Mouse (Mus musculus): Measurements from ENCODE around the gene Ctsll3.

Gene Ctsll3

GRCm38 (mm10) chr13:60802749-60803148 lies at the start of gene Ctsll3:
TSS of gene Ctsll3 (minus strand) at chr13:60802849.
- no peak for ATAC-seq (ENCODE audit: insufficient number of reproducible peaks, low FRiP score, low TSS enrichment)

- ATAC-seq (ENCODE audit: insufficient number of reproducible peaks, low FRiP score, low TSS enrichment) = no peak
These were observed 45.8 kb upstream of the Ctsll3 start for GRCm38 (mm10) chr13:60848241-60849120.

DNA sequence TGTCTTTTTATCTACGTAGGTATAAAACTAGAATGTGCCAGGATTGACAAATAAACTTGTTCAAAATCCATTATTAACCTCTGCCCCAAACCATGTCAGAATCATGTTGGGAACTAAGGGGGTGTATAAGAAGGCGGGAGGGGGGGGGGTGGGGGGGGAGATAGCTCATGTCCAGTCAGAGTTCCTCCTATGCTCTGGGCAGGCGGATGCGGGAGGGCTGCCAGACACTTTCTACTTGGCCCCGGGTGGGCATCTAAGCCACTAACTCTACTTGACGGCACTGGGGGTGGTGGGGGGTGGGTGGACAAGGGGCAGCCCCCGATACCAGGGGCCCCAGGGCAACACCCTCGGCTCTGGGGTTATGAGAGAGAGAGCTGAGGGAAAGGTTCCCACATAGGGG lies 40.5 kb upstream of the Ctsll3 start:
- no peak for ATAC-seq (ENCODE audit: insufficient number of reproducible peaks, low FRiP score, low TSS enrichment)

- ATAC-seq (ENCODE audit: insufficient number of reproducible peaks, low FRiP score, low TSS enrichment) = no peak
These were observed 40.1 kb upstream of the Ctsll3 start for GRCm38 (mm10) chr13:60842703-60843102.

GRCm38 (mm10) chr13:60839353-60839902 lies 36.8 kb upstream of the Ctsll3 start:
- no peak for ATAC-seq (ENCODE audit: insufficient number of reproducible peaks, low FRiP score, low TSS enrichment)

GRCm38 (mm10) chr13:60826052-60826451 lies 23.4 kb upstream of the Ctsll3 start:
- no peak for ATAC-seq (ENCODE audit: insufficient number of reproducible peaks, low FRiP score, low TSS enrichment)

DNA sequence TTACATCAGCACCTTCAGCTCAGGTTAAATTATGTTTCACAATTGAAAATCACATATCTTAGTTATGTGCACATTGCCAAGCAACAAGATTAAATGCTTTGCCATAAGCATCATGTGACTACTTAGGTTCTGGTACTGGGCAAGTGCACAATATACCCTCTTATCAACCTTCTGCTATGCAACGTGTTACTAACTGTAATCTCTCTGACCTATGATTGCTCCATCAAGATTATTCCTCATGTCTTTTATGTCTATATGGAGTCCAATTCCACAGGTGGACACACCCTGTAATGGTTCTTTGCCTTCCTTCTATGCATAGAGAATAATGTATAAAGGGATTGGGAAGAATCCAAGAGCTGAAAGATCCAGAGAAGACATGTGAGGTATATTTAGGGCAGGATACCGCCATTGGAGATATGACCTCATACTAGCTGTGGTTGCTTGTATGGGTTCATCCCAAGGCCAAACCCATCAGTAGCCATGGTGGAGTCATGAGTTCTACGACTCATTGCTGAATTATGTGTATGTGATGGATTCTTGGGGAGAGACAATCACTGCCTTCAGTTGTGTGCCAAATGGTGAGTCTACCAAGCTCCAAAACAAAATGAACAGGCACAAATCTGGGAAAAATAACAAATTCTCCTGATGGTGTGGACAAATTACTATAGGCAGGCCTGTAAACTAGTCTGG lies 18.0 kb upstream of the Ctsll3 start:
- ATAC-seq (ENCODE audit: insufficient number of reproducible peaks, low FRiP score, low TSS enrichment) = no peak

- no peak for ATAC-seq (ENCODE audit: insufficient number of reproducible peaks, low FRiP score, low TSS enrichment)
These were observed 16.8 kb upstream of the Ctsll3 start for GRCm38 (mm10) chr13:60819469-60819868.

GRCm38 (mm10) chr13:60813722-60814121 lies 11.1 kb upstream of the Ctsll3 start:
- ATAC-seq (ENCODE audit: insufficient number of reproducible peaks, low FRiP score, low TSS enrichment) = no peak

DNA sequence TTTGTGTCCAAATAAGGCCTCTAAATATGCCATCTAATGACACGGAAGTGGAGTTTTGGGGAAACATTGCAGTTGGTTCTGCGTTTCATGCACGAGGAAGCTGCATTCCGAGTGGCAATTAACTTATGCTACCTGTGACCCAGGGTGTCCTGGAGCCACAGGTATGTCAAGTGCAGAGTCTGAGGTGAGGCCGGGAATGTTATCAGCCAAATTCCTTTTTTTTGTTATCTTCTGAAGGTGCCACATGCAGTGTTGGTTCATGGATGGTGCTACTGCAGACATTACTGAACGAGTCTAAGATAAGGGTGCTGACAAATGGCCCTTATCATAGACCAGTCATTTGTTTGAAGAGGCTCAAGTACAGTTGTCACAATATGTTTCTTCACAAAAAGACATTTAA lies 10.1 kb upstream of the Ctsll3 start:
- no peak for ATAC-seq (ENCODE audit: insufficient number of reproducible peaks, low FRiP score, low TSS enrichment)

DNA sequence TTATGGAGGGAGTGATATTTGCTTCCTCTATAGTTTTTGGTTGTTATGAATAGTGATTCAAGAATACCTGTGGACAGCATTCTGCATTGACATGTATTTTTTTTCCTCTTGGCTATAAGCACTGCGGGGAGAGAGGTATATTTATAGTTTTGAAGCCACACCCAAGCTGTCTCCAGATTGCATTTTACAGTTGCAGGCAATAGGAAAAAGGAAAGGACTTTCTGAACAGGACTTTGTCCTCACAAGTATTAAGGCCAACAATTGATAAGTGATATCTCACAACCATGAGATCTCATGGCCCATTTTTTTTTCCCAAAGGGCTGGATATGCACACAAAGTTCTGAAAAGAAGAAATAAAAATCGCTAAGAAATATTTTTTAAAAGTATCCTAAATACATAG lies 7.0 kb upstream of the Ctsll3 start:
- ATAC-seq (ENCODE audit: insufficient number of reproducible peaks, low FRiP score, low TSS enrichment) = no peak

DNA sequence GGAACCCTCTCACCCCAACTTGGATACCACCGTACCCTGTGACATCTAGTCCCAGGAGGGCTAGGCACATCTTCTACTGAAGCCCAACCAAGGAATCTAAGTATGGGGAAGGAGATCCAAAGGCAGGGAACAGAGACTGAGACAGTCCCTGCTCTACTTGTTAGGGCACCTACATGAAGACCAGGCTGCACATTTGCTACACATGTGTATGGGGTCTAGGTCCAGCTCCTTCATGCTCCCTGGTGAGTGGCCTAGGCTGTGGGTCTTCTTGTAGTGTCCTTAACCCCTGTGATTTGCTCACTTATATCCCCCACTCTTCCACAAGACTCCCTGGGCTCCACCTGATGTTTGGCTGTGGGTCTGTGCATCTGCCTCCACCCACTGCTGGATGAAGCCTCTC lies 13.2 kb downstream of the Ctsll3 start:
- no peak for ATAC-seq (ENCODE audit: insufficient number of reproducible peaks, low FRiP score, low TSS enrichment)

- ATAC-seq (ENCODE audit: insufficient number of reproducible peaks, low FRiP score, low TSS enrichment) = no peak
These were observed 16.4 kb downstream of the Ctsll3 start, which contains the start of gene BC051665 for GRCm38 (mm10) chr13:60786264-60786663. TSS of gene BC051665 (minus strand) at chr13:60786364.

- no peak for ATAC-seq (ENCODE audit: insufficient number of reproducible peaks, low FRiP score, low TSS enrichment)
These were observed 19.3 kb downstream of the Ctsll3 start for GRCm38 (mm10) chr13:60783301-60783700.

GRCm38 (mm10) chr13:60780534-60780933 lies 22.1 kb downstream of the Ctsll3 start:
- ATAC-seq (ENCODE audit: insufficient number of reproducible peaks, low FRiP score, low TSS enrichment) = no peak

- peak; percentile 40; the same call in 1 of the 2 replicates for ATAC-seq (ENCODE audit: insufficient number of reproducible peaks, low FRiP score, low TSS enrichment)
These were observed 41.5 kb downstream of the Ctsll3 start for GRCm38 (mm10) chr13:60761161-60761560.

DNA sequence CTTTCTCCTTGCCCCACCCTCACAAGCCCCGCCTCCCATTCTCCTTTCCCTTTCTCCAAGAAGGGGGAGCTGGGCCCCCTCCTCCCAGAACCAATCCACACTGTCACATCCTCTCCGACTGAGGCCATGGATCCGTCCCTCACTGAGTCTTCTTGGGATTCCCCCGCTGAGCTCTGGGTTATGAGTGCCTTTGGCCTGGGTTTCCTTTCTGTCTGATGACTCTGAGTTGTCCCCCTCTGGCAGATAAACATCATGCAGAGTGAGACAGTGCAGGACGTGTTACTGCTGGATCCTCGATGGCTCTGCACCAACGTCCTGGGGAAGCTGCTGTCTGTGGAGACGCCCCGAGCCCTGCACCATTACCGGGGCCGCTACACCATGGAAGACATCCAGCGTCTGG lies 42.3 kb downstream of the Ctsll3 start:
- no peak for ATAC-seq (ENCODE audit: insufficient number of reproducible peaks, low FRiP score, low TSS enrichment)

DNA sequence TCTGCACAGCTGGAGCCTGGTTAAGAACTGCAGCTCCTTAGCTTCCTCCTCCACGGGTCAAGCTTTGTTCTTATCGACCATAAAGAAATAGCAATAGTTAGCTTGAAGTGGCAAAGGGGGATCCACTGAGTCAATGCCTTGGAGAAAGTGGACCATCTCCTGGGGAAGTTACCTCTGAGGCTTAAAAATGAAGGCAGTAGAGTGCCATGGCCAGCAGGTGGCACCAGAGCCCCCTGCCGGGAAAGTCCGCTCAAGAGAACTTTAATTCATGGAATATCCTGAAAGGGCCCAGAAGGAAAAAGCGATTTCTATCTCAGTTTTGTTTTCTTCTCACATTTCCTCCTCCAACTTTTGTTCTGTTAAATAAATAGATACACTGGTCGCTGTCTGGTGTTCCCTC lies 43.5 kb downstream of the Ctsll3 start:
- ATAC-seq (ENCODE audit: insufficient number of reproducible peaks, low FRiP score, low TSS enrichment) = no peak

DNA sequence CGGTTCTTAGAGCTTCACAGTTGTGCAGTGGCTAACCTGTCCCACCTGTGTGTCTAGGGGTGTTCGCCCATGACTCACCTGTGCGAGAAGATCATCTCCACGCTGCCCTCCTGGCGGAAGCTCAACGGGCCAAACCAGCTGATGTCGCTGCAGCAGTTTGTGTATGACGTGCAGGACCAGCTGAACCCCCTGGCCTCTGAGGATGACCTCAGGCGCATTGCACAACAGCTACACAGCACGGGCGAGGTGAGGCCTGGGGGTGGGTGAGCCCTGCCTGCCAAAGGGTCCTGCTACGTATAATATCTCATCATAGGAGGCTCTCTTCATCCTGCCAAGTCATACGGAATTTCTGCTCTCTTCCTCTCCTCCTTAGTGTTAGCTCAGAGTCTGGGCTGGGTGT lies 45.4 kb downstream of the Ctsll3 start:
- no peak for ATAC-seq (ENCODE audit: insufficient number of reproducible peaks, low FRiP score, low TSS enrichment)

DNA sequence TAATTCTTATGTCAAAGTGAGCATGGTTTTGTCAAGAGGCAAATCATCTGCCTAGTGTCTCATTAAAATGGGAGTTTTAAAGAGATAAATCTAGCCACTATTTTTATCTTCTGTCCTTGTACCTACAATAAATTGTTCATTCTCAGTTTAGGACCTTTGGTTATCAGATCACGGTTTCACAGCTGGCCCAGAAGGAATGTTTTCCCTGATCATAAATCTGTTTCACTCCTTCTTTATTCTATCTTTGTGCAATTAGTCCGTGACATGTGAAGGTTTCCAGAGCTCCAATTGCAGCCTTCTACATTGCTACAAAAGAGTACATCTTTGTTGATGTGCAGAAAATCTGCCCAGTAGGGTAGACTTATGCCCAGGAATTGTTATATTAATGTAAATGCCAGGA lies 47.4 kb downstream of the Ctsll3 start:
- no peak for ATAC-seq (ENCODE audit: insufficient number of reproducible peaks, low FRiP score, low TSS enrichment)

- no peak for ATAC-seq (ENCODE audit: insufficient number of reproducible peaks, low FRiP score, low TSS enrichment)
These were observed 49.4 kb downstream of the Ctsll3 start for GRCm38 (mm10) chr13:60753216-60753615.
